Mouse (Mus musculus) mouse trophoblast stem cell (cell line): ENCODE measurements around the gene Dpp7.

Experiments
- in situ Hi-C, 2 experiments: fragments of 300-500 bp; cut with MseI, MboI; formaldehyde crosslinking; loops; 2 replicates in 1 of 2; 3 replicates in 1 of 2; pipeline ENCODE4 v1.15.1; 2025

The Dpp7 gene

GRCm38 (mm10) chr2:25365091-25365761, 9.1 kb upstream of the Dpp7 start, which contains the start of gene Uap1l1:
Gene Uap1l1, minus strand, starts transcription at chr2:25365682.
- in situ Hi-C loops: no loop called here

GRCm38 (mm10) chr2:25364761-25365090, 8.6 kb upstream of the Dpp7 start:
- in situ Hi-C loops: no loop called here

GRCm38 (mm10) chr2:25364313-25364712, 8.2 kb upstream of the Dpp7 start:
- in situ Hi-C loops: no loop called here

- in situ Hi-C loops: no loop called here
Observed at GRCm38 (mm10) chr2:25363478-25364178, 7.5 kb upstream of the Dpp7 start.

GRCm38 (mm10) chr2:25359848-25360247, 3.7 kb upstream of the Dpp7 start:
- in situ Hi-C loops: no loop called here

GRCm38 (mm10) chr2:25355419-25356066, 616 bp downstream of the Dpp7 start:
- in situ Hi-C loops: no loop called here

GRCm38 (mm10) chr2:25354211-25354610, 1.9 kb downstream of the Dpp7 start:
- in situ Hi-C loops: no loop called here

- in situ Hi-C loops: no loop called here
Observed at GRCm38 (mm10) chr2:25350701-25351100, 5.5 kb downstream of the Dpp7 start.

- in situ Hi-C loops: no loop called here
Observed at GRCm38 (mm10) chr2:25349499-25349898, 6.7 kb downstream of the Dpp7 start.

- in situ Hi-C loops: no loop called here
Observed at GRCm38 (mm10) chr2:25348162-25348561, 8.0 kb downstream of the Dpp7 start.

GRCm38 (mm10) chr2:25338303-25338702, 17.9 kb downstream of the Dpp7 start:
- in situ Hi-C loops: no loop called here

- in situ Hi-C loops: no loop called here
Observed at GRCm38 (mm10) chr2:25333569-25333968, 22.6 kb downstream of the Dpp7 start.

- in situ Hi-C loops: no loop called here
Observed at GRCm38 (mm10) chr2:25332286-25333160, 23.6 kb downstream of the Dpp7 start, which contains the start of gene Man1b1. Gene Man1b1, plus strand, starts transcription at chr2:25332338.

GRCm38 (mm10) chr2:25331470-25331869, 24.7 kb downstream of the Dpp7 start:
- in situ Hi-C loops: no loop called here

GRCm38 (mm10) chr2:25328440-25328839, 27.7 kb downstream of the Dpp7 start:
- in situ Hi-C loops: no loop called here

GRCm38 (mm10) chr2:25326036-25326435, 30.1 kb downstream of the Dpp7 start:
- in situ Hi-C loops: no loop called here

GRCm38 (mm10) chr2:25320084-25320483, 36.1 kb downstream of the Dpp7 start:
- in situ Hi-C loops: no loop called here

- in situ Hi-C loops: no loop called here
Observed at GRCm38 (mm10) chr2:25318971-25319773, 37.0 kb downstream of the Dpp7 start, which contains the start of gene Grin1. Gene Grin1, minus strand, starts transcription at chr2:25319187.

- in situ Hi-C loops: no loop called here
Observed at GRCm38 (mm10) chr2:25318119-25318966, 37.8 kb downstream of the Dpp7 start.

GRCm38 (mm10) chr2:25311491-25311891, 44.7 kb downstream of the Dpp7 start:
- in situ Hi-C loops: no loop called here
